Mouse (Mus musculus) cortical plate, adult 2 months (tissue): Measurements from ENCODE around the gene Mag.

Source experiments
- CTCF ChIP-seq: fragments of 200-500 bp; IDR thresholded peaks from 2 replicates; pipeline ENCODE4 v1.5.1; 2011; ENCODE audit warnings: mild to moderate bottlenecking, control low read depth, low read length; ENCODE audit not compliant: insufficient read depth; ENCODE audit errors: extremely low read depth
- POLR2A ChIP-seq: fragments of 200-500 bp; IDR thresholded peaks from 2 replicates; pipeline ENCODE4 v1.6.1; 2011; ENCODE audit warnings: mild to moderate bottlenecking, low read length, control low read depth; ENCODE audit not compliant: insufficient read depth; ENCODE audit errors: extremely low read depth

GRCm38 (mm10) chr7:30916713-30917112 is 2.0 kb upstream of the Mag start:
- TF ChIP-seq POLR2A (no peak), CTCF (no peak)
